Mouse (Mus musculus) cortical plate, adult 2 months (tissue): ENCODE data around the gene Cdc42ep1.

Source experiments
- CTCF ChIP-seq: fragments of 200-500 bp; IDR thresholded peaks from 2 replicates; pipeline ENCODE4 v1.5.1; 2011; ENCODE audit warnings: mild to moderate bottlenecking, control low read depth, low read length; ENCODE audit not compliant: insufficient read depth; ENCODE audit errors: extremely low read depth
- POLR2A ChIP-seq: fragments of 200-500 bp; IDR thresholded peaks from 2 replicates; pipeline ENCODE4 v1.6.1; 2011; ENCODE audit warnings: mild to moderate bottlenecking, low read length, control low read depth; ENCODE audit not compliant: insufficient read depth; ENCODE audit errors: extremely low read depth

GRCm38 (mm10) chr15:78845867-78846266, 3.4 kb downstream of the Cdc42ep1 start:
- TF ChIP-seq CTCF = no peak
- TF ChIP-seq POLR2A = no peak
